9 mouse cellular contexts compared by ENCODE assay signal in genomic region chr1:182562576-182563370, GRCm38 (mm10). TPM values are rescaled to one million over a fixed set of nuclear protein-coding genes. Genes with fewer than 3 reads are reported as not detected.
DNase-seq lines count a peak whose midpoint lies in the region; ATAC-seq and TF ChIP-seq lines count a peak whose summit lies in the region.
"Had no signal": no experiment of that assay in that cellular context is flagged by ENCODE, and none has a peak within 500 bp of the region (broad histone marks: within the 10 kb centered on the region; RNA-seq: fewer than 3 reads in every experiment).

No protein-coding gene starts in this region.

- TF ChIP-seq POLR2A in brain, embryonic 14.5 days (IDR thresholded peaks at IDR 0.05; ENCODE audit: borderline replicate concordance, extremely low read depth, insufficient read depth, insufficient read length, poor library complexity, severe bottlenecking) = no peak
- no peak for TF ChIP-seq POLR2A in limb, embryonic 14.5 days (IDR thresholded peaks at IDR 0.05; ENCODE audit: borderline replicate concordance, extremely low read depth, insufficient read depth, insufficient read length)

- no peaks in the 10 kb centered on the region for H3K36me3 ChIP-seq in hindbrain, embryonic 11.5 days (ENCODE audit: control insufficient read depth, insufficient read depth, low read length)
- no peaks in the 10 kb centered on the region for H3K36me3 ChIP-seq in hindbrain, postnatal 0 days (ENCODE audit: insufficient read depth, low read length)
- H3K36me3 ChIP-seq in limb, embryonic 14.5 days (ENCODE audit: control insufficient read depth, insufficient read depth, low read length) = no peaks in the 10 kb centered on the region
- no peaks in the 10 kb centered on the region for H3K36me3 ChIP-seq in midbrain, embryonic 16.5 days (ENCODE audit: control insufficient read depth, insufficient read depth, low read length)

- H3K9me3 ChIP-seq in hindbrain, embryonic 11.5 days (ENCODE audit: control insufficient read depth, low read length) = no peaks in the 10 kb centered on the region
- H3K9me3 ChIP-seq in hindbrain, postnatal 0 days (ENCODE audit: low read length) = no peaks in the 10 kb centered on the region
- no peaks in the 10 kb centered on the region for H3K9me3 ChIP-seq in limb, embryonic 14.5 days (ENCODE audit: control insufficient read depth, low read length)
- H3K9me3 ChIP-seq in midbrain, embryonic 16.5 days (replicated peaks; ENCODE audit: control insufficient read depth, low read length, poor library complexity, severe bottlenecking) = no peaks in the 10 kb centered on the region

- H3K4me1 ChIP-seq in hindbrain, embryonic 11.5 days (replicated peaks; ENCODE audit: control insufficient read depth, insufficient read depth, low read length) = 0 out of 2 replicates have a peak, but pooled peaks cover 2% of the 10 kb centered on the region
- H3K4me1 ChIP-seq in hindbrain, postnatal 0 days (ENCODE audit: insufficient read depth, low read length) = no peaks in the 10 kb centered on the region
- 0 out of 2 replicates have a peak, but pooled peaks cover 3% of the 10 kb centered on the region for H3K4me1 ChIP-seq in limb, embryonic 14.5 days (ENCODE audit: control insufficient read depth, insufficient read depth, low read length)
- peaks cover 9% of the 10 kb centered on the region for H3K4me1 ChIP-seq in midbrain, embryonic 16.5 days (ENCODE audit: control insufficient read depth, insufficient read depth, low read length)

- no peak overlapping the region for H3K27ac ChIP-seq in hindbrain, embryonic 11.5 days (ENCODE audit: low read depth, low read length)
- H3K27ac ChIP-seq in hindbrain, postnatal 0 days = no peak overlapping the region
- no peak overlapping the region for H3K27ac ChIP-seq in limb, embryonic 14.5 days (replicated peaks; ENCODE audit: low read depth, low read length)
- H3K27ac ChIP-seq in midbrain, embryonic 16.5 days (ENCODE audit: low read length) = no peak overlapping the region

- TF ChIP-seq CTCF in hindbrain, postnatal 0 days (IDR thresholded peaks at IDR 0.05; ENCODE audit: low read depth) = no peak
- TF ChIP-seq CTCF in brain, embryonic 14.5 days (IDR thresholded peaks at IDR 0.05; ENCODE audit: borderline replicate concordance, extremely low read depth, insufficient read depth, insufficient read length) = no peak

- ATAC-seq in hindbrain, embryonic 11.5 days (ENCODE audit: low FRiP score) = peak; percentile 26; the same call in 1 of the 2 replicates
- ATAC-seq in hindbrain, postnatal 0 days = no peak
- no peak for ATAC-seq in limb, embryonic 14.5 days (ENCODE audit: low FRiP score, low read depth)
- ATAC-seq in midbrain, embryonic 16.5 days = no peak

- no peak overlapping the region; the same call in 1 of the 2 replicates for H3K4me2 ChIP-seq in hindbrain, embryonic 11.5 days (replicated peaks; ENCODE audit: low read depth, low read length)
- H3K4me2 ChIP-seq in hindbrain, postnatal 0 days (ENCODE audit: low read depth, low read length) = no peak overlapping the region
- H3K4me2 ChIP-seq in limb, embryonic 14.5 days (replicated peaks; ENCODE audit: low read depth, low read length, severe bottlenecking) = no peak overlapping the region; the same call in 1 of the 2 replicates
- peak overlapping the region; percentile 28; the same call in 1 of the 2 replicates for H3K4me2 ChIP-seq in midbrain, embryonic 16.5 days (ENCODE audit: low read length)

- H3K9ac ChIP-seq in hindbrain, embryonic 11.5 days (ENCODE audit: low read depth, low read length) = no peak overlapping the region
- no peak overlapping the region for H3K9ac ChIP-seq in hindbrain, postnatal 0 days (replicated peaks; ENCODE audit: low read length)
- H3K9ac ChIP-seq in limb, embryonic 14.5 days (ENCODE audit: low read depth, low read length, severe bottlenecking) = no peak overlapping the region
- no peak overlapping the region for H3K9ac ChIP-seq in midbrain, embryonic 16.5 days (ENCODE audit: low read depth, low read length)

- WGBS in hindbrain, embryonic 11.5 days = 47% methylated on average over 16 of the region's 16 CpGs
- WGBS in hindbrain, postnatal 0 days = 41% methylated on average over 16 of the region's 16 CpGs
- WGBS in limb, embryonic 14.5 days = 37% methylated on average over 16 of the region's 16 CpGs
- WGBS in midbrain, embryonic 16.5 days = 42% methylated on average over 16 of the region's 16 CpGs

- H3K4me3 ChIP-seq in hindbrain, embryonic 11.5 days (ENCODE audit: low read depth, low read length) = no peak overlapping the region
- no peak overlapping the region for H3K4me3 ChIP-seq in hindbrain, postnatal 0 days (ENCODE audit: low read length)
- no peak overlapping the region for H3K4me3 ChIP-seq in limb, embryonic 14.5 days (replicated peaks; ENCODE audit: low read length)
- H3K4me3 ChIP-seq in midbrain, embryonic 16.5 days (ENCODE audit: low read depth, low read length) = no peak overlapping the region

- H3K27me3 ChIP-seq in hindbrain, embryonic 11.5 days (ENCODE audit: control insufficient read depth, insufficient read depth, low read length) = no peaks in the 10 kb centered on the region
- no peaks in the 10 kb centered on the region for H3K27me3 ChIP-seq in hindbrain, postnatal 0 days (ENCODE audit: insufficient read depth, low read length)
- no peaks in the 10 kb centered on the region for H3K27me3 ChIP-seq in limb, embryonic 14.5 days (ENCODE audit: control insufficient read depth, insufficient read depth, low read length)
- H3K27me3 ChIP-seq in midbrain, embryonic 16.5 days (ENCODE audit: control insufficient read depth, insufficient read depth, low read depth, low read length) = no peaks in the 10 kb centered on the region

- peak; percentile 32 for DNase-seq in hindbrain, embryonic 11.5 days (ENCODE audit: low spot score)
- DNase-seq in hindbrain, postnatal 0 days (ENCODE audit: low spot score) = no peak
- peak; percentile 57 for DNase-seq in brain, embryonic 14.5 days (ENCODE audit: low read depth)
- peak; percentile 56 for DNase-seq in limb, embryonic 14.5 days (ENCODE audit: low spot score)
- no peak for DNase-seq in frontal cortex, postnatal 36 days (ENCODE audit: low spot score in 2 of 2)
- DNase-seq in adrenal gland, adult 8-10 months = no peak
- no peak for DNase-seq in gastrocnemius, adult 18-20 months (ENCODE audit: low spot score)

RNA-seq across cellular contexts. Expression of gene Capn8, which starts 2.0 kb away (rescaled TPM):
- not detected in 2 replicates for polyA plus RNA-seq in hindbrain, embryonic 11.5 days (2014; fragmentation: Nextera tagmentation; extraction: Ambion mirVana)
- not detected in 2 replicates for total RNA-seq in hindbrain, postnatal 0 days (2014; rRNA removed)
- not detected in 2 replicates for polyA plus RNA-seq in hindbrain, postnatal 0 days (2015; fragmentation: Nextera tagmentation; extraction: Ambion mirVana)
- polyA plus RNA-seq in brain, embryonic 14.5 days (2012; rRNA removed) = 0.11 and 0.13 TPM in 2 replicates
- polyA plus RNA-seq in limb, embryonic 14.5 days (2012; rRNA removed) = 0.08 TPM in 2 replicates
- 0.08 TPM in 1 of 2 replicates, not detected in the other for polyA plus RNA-seq in limb, embryonic 14.5 days (2014; fragmentation: Nextera tagmentation; extraction: Ambion mirVana)
- polyA plus RNA-seq in midbrain, embryonic 16.5 days (2015; fragmentation: Nextera tagmentation; extraction: Ambion mirVana) = 0.14 and 0.21 TPM in 2 replicates
- under 1 TPM; 0.16 to 0.59 (median 0.19) TPM for total RNA-seq in adrenal gland, adult 8-10 months (2022)
- total RNA-seq in gastrocnemius, adult 18-20 months (2021) = not detected
- total RNA-seq: gastrocnemius, postnatal 4 days had no signal

RNA-seq across cellular contexts. Expression of gene Capn2, which starts 45.4 kb away (rescaled TPM):
- polyA plus RNA-seq in hindbrain, embryonic 11.5 days (2014; fragmentation: Nextera tagmentation; extraction: Ambion mirVana) = 69.5 and 78.2 TPM in 2 replicates
- 79.7 and 87.2 TPM in 2 replicates for total RNA-seq in hindbrain, postnatal 0 days (2014; rRNA removed)
- polyA plus RNA-seq in hindbrain, postnatal 0 days (2015; fragmentation: Nextera tagmentation; extraction: Ambion mirVana) = 82.2 and 83.7 TPM in 2 replicates
- 39.5 and 56.5 TPM in 2 replicates for polyA plus RNA-seq in brain, embryonic 14.5 days (2012; rRNA removed)
- polyA plus RNA-seq in limb, embryonic 14.5 days (2012; rRNA removed) = 76.7 and 90.5 TPM in 2 replicates
- polyA plus RNA-seq in limb, embryonic 14.5 days (2014; fragmentation: Nextera tagmentation; extraction: Ambion mirVana) = 119 and 126 TPM in 2 replicates
- polyA plus RNA-seq in midbrain, embryonic 16.5 days (2015; fragmentation: Nextera tagmentation; extraction: Ambion mirVana) = 84.5 and 89.8 TPM in 2 replicates
- total RNA-seq in adrenal gland, adult 8-10 months (2022) = 10 to 100 TPM; 53.3 to 96.0 (median 73.4) TPM
- 10 to 100 TPM; 50.2 to 54.2 TPM for total RNA-seq in gastrocnemius, adult 18-20 months (2021)

Comparison
In these comparisons a context has a peak if more than half of its experiments do, and no peak if none do; other contexts are left out.
1. DNase-seq: peak in hindbrain, embryonic 11.5 days (single experiment), brain, embryonic 14.5 days (single experiment) and limb, embryonic 14.5 days (single experiment); none in hindbrain, postnatal 0 days (single experiment), frontal cortex, postnatal 36 days (0 of 2), adrenal gland, adult 8-10 months (single experiment) and gastrocnemius, adult 18-20 months (single experiment).